Mouse (Mus musculus) myocyte (in vitro differentiated cells): ENCODE data around the gene Fam20b. TPM values are rescaled to one million over a fixed set of nuclear protein-coding genes. Genes with fewer than 3 reads are reported as not detected.
A peak's percentile ranks its signal among the peaks of the same experiment; 100 is the strongest.

Source experiments
- H3K27me3 ChIP-seq: one replicate; pipeline ENCODE4 v1.6.1; 2011; ENCODE audit not compliant: control insufficient read depth, insufficient read depth, insufficient read length
- H3K36me3 ChIP-seq: one replicate; pipeline ENCODE4 v1.6.1; 2011; ENCODE audit not compliant: control insufficient read depth, insufficient read depth
- H3K4me2 ChIP-seq: one replicate; pipeline ENCODE4 v1.6.1; 2011; ENCODE audit warnings: low read depth, control low read depth
- H3K4me3 ChIP-seq: one replicate; pipeline ENCODE4 v1.5.1; 2011; ENCODE audit warnings: mild to moderate bottlenecking, control low read depth, moderate library complexity
- H3K79me2 ChIP-seq: one replicate; pipeline ENCODE4 v1.6.1; 2011; ENCODE audit not compliant: control insufficient read depth, insufficient read depth
- H3ac ChIP-seq: one replicate; pipeline ENCODE4 v1.6.1; 2011; ENCODE audit not compliant: control insufficient read depth, insufficient read length
- CEBPB ChIP-seq: IDR thresholded peaks from 2 replicates; pipeline ENCODE4 v1.6.1; 2011; ENCODE audit warnings: mild to moderate bottlenecking, moderate library complexity; ENCODE audit not compliant: poor library complexity, insufficient read depth, severe bottlenecking
- E2F4 ChIP-seq: IDR thresholded peaks from one replicate; pipeline ENCODE4 v1.6.1; 2011; ENCODE audit warnings: mild to moderate bottlenecking, control low read depth, moderate library complexity; ENCODE audit not compliant: insufficient read depth
- MAX ChIP-seq: IDR thresholded peaks from one replicate; pipeline ENCODE4 v1.6.1; 2011; ENCODE audit warnings: low read depth, mild to moderate bottlenecking, control low read depth
- MYOD1 ChIP-seq, 3 experiments: IDR thresholded peaks; one replicate each; pipeline ENCODE4 v1.6.1; 2011; ENCODE audit warnings: control low read depth in 2 of 3, low read depth in 2 of 3, mild to moderate bottlenecking in 2 of 3, moderate library complexity in 1 of 3; ENCODE audit not compliant: insufficient read length in 2 of 3, control insufficient read depth in 1 of 3
- MYOG ChIP-seq, 3 experiments: IDR thresholded peaks; one replicate each; pipeline ENCODE4 v1.6.1; 2011; ENCODE audit warnings: control low read depth in 2 of 3, low read depth in 2 of 3, mild to moderate bottlenecking in 2 of 3; ENCODE audit not compliant: insufficient read length in 2 of 3, control insufficient read depth in 1 of 3, insufficient read depth in 1 of 3
- POLR2A ChIP-seq: IDR thresholded peaks from one replicate; pipeline ENCODE4 v1.6.1; 2011; ENCODE audit warnings: low read depth, mild to moderate bottlenecking, control low read depth, moderate library complexity; ENCODE audit not compliant: insufficient read length
- POLR2AphosphoS2 ChIP-seq: IDR thresholded peaks from one replicate; pipeline ENCODE4 v1.6.1; 2011; ENCODE audit warnings: low read depth, control low read depth; ENCODE audit not compliant: insufficient read length
- REST ChIP-seq: IDR thresholded peaks from one replicate; pipeline ENCODE4 v1.6.1; 2011; ENCODE audit warnings: mild to moderate bottlenecking, control low read depth, moderate library complexity; ENCODE audit not compliant: insufficient read depth, insufficient read length
- SRF ChIP-seq: IDR thresholded peaks from one replicate; pipeline ENCODE4 v1.6.1; 2011; ENCODE audit warnings: low read depth; ENCODE audit not compliant: control insufficient read depth, insufficient read length
- TCF12 ChIP-seq: IDR thresholded peaks from one replicate; pipeline ENCODE4 v1.6.1; 2011; ENCODE audit warnings: mild to moderate bottlenecking, control low read depth; ENCODE audit not compliant: poor library complexity, insufficient read depth, severe bottlenecking
- TCF3 ChIP-seq: IDR thresholded peaks from one replicate; pipeline ENCODE4 v1.6.1; 2011; ENCODE audit warnings: low read depth, control low read depth; ENCODE audit not compliant: insufficient read length
- USF1 ChIP-seq: IDR thresholded peaks from one replicate; pipeline ENCODE4 v1.6.1; 2011; ENCODE audit warnings: low read depth, mild to moderate bottlenecking, control low read depth, moderate library complexity
- polyA plus RNA-seq: library from polyadenylated mRNA; unstranded; fragments of >200 nt; fragmentation: generic; extraction: Trizol; gene quantifications from one replicate; pipeline ENCODE4 v1.2.1, GENCODE M21; 2012; ENCODE audit warnings: missing spikeins

The Fam20b gene
- polyA plus RNA-seq, 1 experiment, result 22.9 TPM

GRCm38 (mm10) chr1:156642813-156643212, 76.1 kb downstream of the Fam20b start:
- H3K4me3 ChIP-seq, result no peak overlapping the region
- no peaks in the 10 kb centered on the region for H3K27me3 ChIP-seq
- no peaks in the 10 kb centered on the region for H3K79me2 ChIP-seq
- H3ac ChIP-seq, result no peak overlapping the region
- H3K36me3 ChIP-seq, result peaks cover 45% of the 10 kb centered on the region
- H3K4me2 ChIP-seq, result no peak overlapping the region
- TF ChIP-seq TCF12 (no peak), MYOG (IDR thresholded peaks at IDR 0.05; ENCODE audit: control insufficient read depth in 1 of 3, insufficient read depth in 1 of 3, insufficient read length in 2 of 3, low read depth in 2 of 3) (no peak), TCF3 (no peak), REST (no peak), MAX (no peak), CEBPB (no peak), USF1 (no peak), E2F4 (no peak), POLR2AphosphoS2 (peak; percentile 21)

GRCm38 (mm10) chr1:156641808-156642207, 77.1 kb downstream of the Fam20b start:
- no peak for TF ChIP-seq MYOD1 (IDR thresholded peaks at IDR 0.05; ENCODE audit: control insufficient read depth in 1 of 3, insufficient read length in 2 of 3, low read depth in 2 of 3)
- no peak for TF ChIP-seq POLR2AphosphoS2
- no peak for TF ChIP-seq POLR2A
- no peak for TF ChIP-seq E2F4
- TF ChIP-seq TCF12, result no peak
- TF ChIP-seq MYOG (IDR thresholded peaks at IDR 0.05; ENCODE audit: control insufficient read depth in 1 of 3, insufficient read depth in 1 of 3, insufficient read length in 2 of 3, low read depth in 2 of 3), result no peak
- no peak for TF ChIP-seq REST
- no peak for TF ChIP-seq SRF
- no peak for TF ChIP-seq CEBPB
- TF ChIP-seq TCF3, result no peak
- no peak for TF ChIP-seq USF1
- no peak for TF ChIP-seq MAX
- H3K36me3 ChIP-seq, result peaks cover 47% of the 10 kb centered on the region

GRCm38 (mm10) chr1:156640577-156640976, 78.3 kb downstream of the Fam20b start:
- TF ChIP-seq TCF3 (no peak), USF1 (no peak), MAX (no peak), REST (no peak), TCF12 (no peak), MYOD1 (IDR thresholded peaks at IDR 0.05; ENCODE audit: control insufficient read depth in 1 of 3, insufficient read length in 2 of 3, low read depth in 2 of 3) (no peak)
- H3ac ChIP-seq, result no peak overlapping the region
- no peak overlapping the region for H3K4me2 ChIP-seq
- no peaks in the 10 kb centered on the region for H3K27me3 ChIP-seq
- no peak overlapping the region for H3K4me3 ChIP-seq
- H3K79me2 ChIP-seq, result peaks cover 2% of the 10 kb centered on the region
- H3K36me3 ChIP-seq, result peaks cover 47% of the 10 kb centered on the region

More at GRCm38 (mm10) chr1:156641808-156642207, 77.1 kb downstream of the Fam20b start:
- Histone ChIP-seq H3K4me3 (no peak overlapping the region), H3K4me2 (no peak overlapping the region), H3K27me3 (no peaks in the 10 kb centered on the region), H3K79me2 (no peaks in the 10 kb centered on the region), H3ac (no peak overlapping the region)

- Histone ChIP-seq H3K79me2 (peaks cover 2% of the 10 kb centered on the region), H3K4me3 (no peak overlapping the region), H3K36me3 (peaks cover 49% of the 10 kb centered on the region), H3K27me3 (no peaks in the 10 kb centered on the region), H3K4me2 (peak overlapping the region; percentile 35), H3ac (no peak overlapping the region)
- no peak for TF ChIP-seq CEBPB
- TF ChIP-seq POLR2A, result no peak
- no peak for TF ChIP-seq TCF3
- no peak for TF ChIP-seq USF1
- TF ChIP-seq MYOD1 (IDR thresholded peaks at IDR 0.05; ENCODE audit: control insufficient read depth in 1 of 3, insufficient read length in 2 of 3, low read depth in 2 of 3), result no peak
- TF ChIP-seq SRF, result no peak
- no peak for TF ChIP-seq TCF12
- TF ChIP-seq MAX, result no peak
- TF ChIP-seq E2F4, result no peak
- TF ChIP-seq REST, result no peak
- no peak for TF ChIP-seq MYOG (IDR thresholded peaks at IDR 0.05; ENCODE audit: control insufficient read depth in 1 of 3, insufficient read depth in 1 of 3, insufficient read length in 2 of 3, low read depth in 2 of 3)
- TF ChIP-seq POLR2AphosphoS2, result no peak
Measured at GRCm38 (mm10) chr1:156639455-156639854, 79.4 kb downstream of the Fam20b start.

GRCm38 (mm10) chr1:156635148-156635547, 83.7 kb downstream of the Fam20b start:
- H3K79me2 ChIP-seq, result peaks cover 2% of the 10 kb centered on the region
- H3K4me2 ChIP-seq, result no peak overlapping the region
- TF ChIP-seq MAX, result no peak
- TF ChIP-seq TCF12, result no peak
- TF ChIP-seq SRF, result no peak
- TF ChIP-seq MYOG (IDR thresholded peaks at IDR 0.05; ENCODE audit: control insufficient read depth in 1 of 3, insufficient read depth in 1 of 3, insufficient read length in 2 of 3, low read depth in 2 of 3), result no peak
- no peak for TF ChIP-seq POLR2AphosphoS2
- no peak for TF ChIP-seq E2F4
- TF ChIP-seq POLR2A, result no peak
- TF ChIP-seq MYOD1 (IDR thresholded peaks at IDR 0.05; ENCODE audit: control insufficient read depth in 1 of 3, insufficient read length in 2 of 3, low read depth in 2 of 3), result no peak
- TF ChIP-seq CEBPB, result no peak
- TF ChIP-seq REST, result no peak
- TF ChIP-seq USF1, result no peak
- TF ChIP-seq TCF3, result no peak
- no peak overlapping the region for H3ac ChIP-seq
- H3K4me3 ChIP-seq, result no peak overlapping the region
- no peaks in the 10 kb centered on the region for H3K27me3 ChIP-seq
- peaks cover 48% of the 10 kb centered on the region for H3K36me3 ChIP-seq
